Mouse (Mus musculus): ENCODE data around the gene Rdh7.

DNA sequence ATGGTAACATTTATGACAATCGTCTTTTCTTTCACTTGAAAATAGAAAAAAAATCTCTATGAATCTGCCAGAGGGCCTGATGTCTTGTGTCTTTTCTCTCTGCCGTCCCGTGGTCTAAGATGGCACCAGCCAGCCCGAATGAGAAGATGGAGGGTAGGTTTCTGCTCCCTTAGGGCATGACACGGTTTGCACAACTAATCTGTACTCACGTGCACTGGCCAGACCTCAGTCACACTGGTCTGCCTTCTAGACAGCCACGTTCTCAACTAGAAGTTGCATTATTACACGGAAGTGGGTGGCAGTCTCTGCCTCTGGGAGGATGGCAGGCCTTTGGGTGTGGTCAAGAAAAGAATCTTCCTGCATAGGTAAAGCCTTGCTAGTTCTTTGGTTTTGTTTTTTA is 34.4 kb upstream of the Rdh7 start:
- TF ChIP-seq POLR2A (IDR thresholded peaks at IDR 0.05; ENCODE audit: insufficient read depth, low read length): no peak
- TF ChIP-seq EP300 (IDR thresholded peaks at IDR 0.05; ENCODE audit: insufficient read depth, low read depth, low read length): no peak
- no peak for TF ChIP-seq CTCF (IDR thresholded peaks at IDR 0.05; ENCODE audit: low read depth, low read length)

Measured in ES-Bruce4 (cell line).